Mouse (Mus musculus): ENCODE results near the gene Metap1. TPM values are rescaled to one million over a fixed set of nuclear protein-coding genes. Genes with fewer than 3 reads are reported as not detected.

Metap1 gene
- total RNA-seq (2021) = 50.5 and 54.4 TPM in 2 replicates
- long read RNA-seq, experiment 1, transcript Metap1-201 (11 exons, 2,686 nt) = major isoform, 63 of 88 reads
- long read RNA-seq, experiment 1, partial matches to known transcripts = 3 of 88 reads
- long read RNA-seq, experiment 1, other reads (novel, unspliced or antisense) = 22 of 88 reads
- long read RNA-seq, experiment 2, transcript Metap1-201 (11 exons, 2,686 nt) = major isoform, 43 of 67 reads
- long read RNA-seq, experiment 2, partial matches to known transcripts = 1 of 67 reads
- long read RNA-seq, experiment 2, other reads (novel, unspliced or antisense) = 23 of 67 reads

DNA sequence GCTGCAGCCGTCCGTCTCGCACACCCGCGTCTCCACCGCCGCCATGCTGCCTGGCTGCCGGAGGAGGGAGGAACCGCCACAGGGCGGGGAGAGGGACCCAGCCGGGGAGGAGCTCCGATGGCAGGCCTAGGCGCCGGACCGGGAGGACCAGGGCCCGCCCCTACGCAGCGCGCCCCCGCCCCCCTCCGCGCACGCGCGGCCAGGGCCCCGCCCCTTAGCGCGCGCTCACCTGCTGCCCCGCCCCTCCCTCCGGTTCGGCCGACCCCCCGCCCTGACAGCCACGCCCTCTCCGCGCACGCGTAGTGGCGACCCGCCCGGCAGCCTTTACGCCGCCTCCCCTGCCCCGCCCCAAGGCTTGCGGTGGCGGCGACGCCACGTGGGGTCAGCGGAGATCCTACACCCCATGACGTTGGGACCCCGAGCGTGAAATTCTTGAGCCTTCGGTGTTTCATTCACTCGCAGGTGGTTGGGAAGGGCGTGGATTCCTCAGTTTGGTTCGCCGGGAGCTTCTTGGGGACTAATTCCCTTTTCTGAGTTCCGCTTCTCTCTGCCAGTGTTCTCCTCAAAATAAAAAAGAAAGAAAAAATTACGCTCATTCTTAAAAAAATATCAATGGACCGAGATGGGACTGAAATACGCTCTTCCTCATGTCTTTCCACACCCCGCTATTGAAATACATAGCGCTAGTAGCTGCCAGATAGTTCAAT is at the start of gene Metap1:
Gene Metap1 (minus strand): TSS at position 189 of the 707 bp plus-strand sequence.
- DNase-seq = peak; percentile 100

GRCm38 (mm10) chr3:138536031-138536430 is 46.7 kb upstream of the Metap1 start:
- no peak for DNase-seq

DNA sequence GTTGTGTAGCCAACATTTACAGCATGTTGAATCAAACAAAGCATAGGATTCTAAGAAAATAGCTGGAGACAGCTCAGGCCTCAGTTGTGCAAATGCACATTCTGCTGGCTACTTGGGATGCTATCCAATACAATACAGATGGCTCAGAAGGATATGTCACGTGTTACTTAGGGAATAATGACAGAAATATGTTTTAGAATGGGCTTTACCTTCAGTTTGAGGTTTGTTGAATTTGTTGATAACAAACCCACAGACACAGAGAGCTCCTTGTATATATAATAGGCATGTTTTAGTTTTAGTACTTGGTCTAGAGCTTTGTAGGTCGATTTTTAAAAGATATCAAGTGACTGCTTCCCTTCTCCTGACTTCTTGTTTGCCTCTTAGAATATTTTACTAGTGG is 43.4 kb upstream of the Metap1 start:
- no peak for DNase-seq

DNA sequence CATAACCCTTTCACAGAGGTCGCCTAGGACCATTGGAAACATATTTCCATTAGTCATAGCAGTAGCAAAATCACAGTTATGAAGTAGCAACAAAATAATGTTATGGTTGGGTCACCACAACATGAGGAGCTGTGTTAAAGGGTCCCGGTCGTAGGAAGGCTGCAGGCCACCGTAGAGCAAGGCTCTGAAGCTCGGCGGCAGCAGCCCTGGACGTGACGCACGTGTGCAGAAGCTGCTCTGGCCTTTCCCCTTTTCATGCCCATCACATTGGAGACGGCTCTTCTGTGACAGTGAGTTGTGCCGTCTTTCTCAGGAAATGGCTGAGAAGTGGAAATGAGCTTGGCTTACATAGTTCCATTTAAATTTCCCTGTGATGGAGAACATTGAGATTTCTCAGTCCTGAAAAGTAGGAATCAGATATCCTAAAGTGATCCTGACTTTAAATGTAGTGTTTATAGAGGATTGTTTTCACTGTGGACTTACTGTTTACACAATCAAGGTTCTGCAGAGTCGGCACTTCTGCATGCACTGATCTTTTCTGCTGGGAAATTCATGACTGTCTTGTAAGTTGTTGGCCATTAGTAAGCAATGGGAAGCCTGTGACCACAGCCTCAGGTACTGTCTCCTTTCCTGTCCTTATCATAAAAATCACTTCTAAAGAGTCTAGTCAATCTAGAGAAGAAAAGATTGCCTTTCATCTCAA is 42.3 kb upstream of the Metap1 start:
- peak; percentile 6 for DNase-seq

DNA sequence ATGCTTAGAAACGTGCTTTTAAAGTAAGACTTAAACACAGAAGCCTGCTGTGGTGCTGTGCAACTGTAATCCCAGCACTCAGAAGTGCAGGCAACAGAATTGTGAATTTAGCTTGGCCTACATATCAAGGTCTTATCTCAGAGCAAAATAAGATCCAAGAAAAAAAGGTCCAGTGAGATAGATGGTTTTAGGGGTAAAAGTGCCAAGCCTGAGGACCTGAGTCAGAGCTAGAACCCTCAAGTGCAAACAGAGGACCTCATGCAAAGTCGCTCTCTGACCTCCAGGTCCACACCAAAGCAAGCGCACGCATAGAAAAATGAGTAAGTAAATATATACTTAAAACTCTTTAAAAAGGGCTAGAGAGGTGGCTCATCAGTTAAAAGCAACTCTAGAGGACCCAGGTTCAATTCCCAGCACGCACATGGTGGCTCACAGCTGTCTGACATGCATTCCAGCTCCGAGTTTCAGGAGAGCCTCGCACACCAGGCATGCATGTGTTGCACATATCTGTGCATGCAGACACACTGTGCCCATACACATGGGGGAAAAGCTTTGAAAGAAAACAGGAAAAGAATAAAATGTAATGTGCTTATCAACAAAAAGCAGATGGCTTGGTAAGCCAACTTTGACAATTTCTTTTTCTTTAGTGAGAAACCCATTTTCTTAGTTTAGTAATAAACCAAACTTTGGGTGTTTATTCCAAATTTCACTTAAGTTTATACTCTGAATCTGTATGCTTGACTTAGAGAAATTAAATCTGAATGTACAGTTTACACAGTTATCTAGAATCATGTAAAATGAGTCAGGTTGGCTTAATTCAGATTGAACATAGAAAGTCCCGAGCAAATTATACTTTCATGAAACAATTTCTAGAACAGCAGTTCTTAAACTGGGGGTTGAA is 41.5 kb upstream of the Metap1 start:
- DNase-seq = no peak

DNA sequence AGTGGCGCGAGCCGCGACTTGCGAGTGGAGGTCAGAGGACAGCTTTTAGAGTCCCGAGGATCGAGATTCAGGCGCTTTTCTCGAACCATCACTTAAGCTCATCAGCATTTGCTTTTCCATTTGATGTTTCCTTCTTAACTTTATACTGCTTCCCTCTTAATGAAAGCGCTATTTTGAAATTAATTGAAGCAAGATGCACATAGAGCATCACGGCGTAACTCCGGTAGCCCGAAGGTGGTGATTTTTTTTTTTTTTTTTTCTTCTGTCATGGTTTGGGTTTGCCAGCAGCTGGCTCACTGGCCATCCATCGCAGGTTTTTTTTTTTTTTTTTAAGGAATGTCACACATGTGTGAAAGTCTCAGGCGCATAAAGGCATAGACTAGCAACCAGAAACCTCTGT is 39.0 kb upstream of the Metap1 start:
- no peak for DNase-seq

GRCm38 (mm10) chr3:138527667-138528231 is 38.4 kb upstream of the Metap1 start:
- peak; percentile 87 for DNase-seq

GRCm38 (mm10) chr3:138526916-138527666 is 37.8 kb upstream of the Metap1 start:
- DNase-seq = peak; percentile 98

DNA sequence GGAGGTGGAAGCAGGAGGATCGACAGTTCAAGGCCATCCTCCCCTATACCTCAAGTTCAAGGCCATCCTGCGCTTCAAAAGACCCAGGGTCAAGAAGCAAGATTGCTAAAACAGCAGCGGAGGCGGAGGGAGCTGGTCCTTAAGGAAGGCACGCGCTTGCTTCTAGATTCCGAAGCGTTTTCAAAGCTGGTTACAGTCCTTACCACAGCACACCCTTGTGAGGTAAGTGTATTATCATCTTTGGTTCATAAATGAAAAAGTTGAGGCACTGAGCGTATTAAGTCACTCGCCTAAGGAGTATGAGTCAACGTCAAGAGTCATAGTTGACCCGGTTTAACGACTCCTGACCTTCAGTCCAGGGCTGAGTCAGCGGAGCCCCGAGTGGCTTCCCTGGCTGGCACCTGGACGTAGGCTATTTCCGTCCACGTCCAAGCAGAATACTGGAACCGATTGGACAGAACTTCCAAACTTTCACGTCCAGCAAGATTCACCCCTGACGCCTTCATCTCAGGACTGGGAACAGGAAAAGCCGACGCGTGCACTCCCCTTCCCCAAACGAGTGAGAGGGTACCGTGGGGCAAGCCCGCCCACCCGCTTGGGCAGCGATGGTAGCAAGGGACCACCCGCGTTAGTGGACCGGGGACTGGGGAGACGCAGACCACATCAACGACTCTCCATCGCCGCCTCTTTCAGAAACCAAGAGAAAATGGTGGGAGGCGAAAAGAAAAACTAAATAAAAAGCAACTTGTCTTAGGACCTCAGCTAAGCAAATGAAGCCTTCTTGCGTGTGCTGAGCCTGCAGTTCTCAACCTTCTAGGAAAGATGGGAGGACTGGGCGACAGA is 37.0 kb upstream of the Metap1 start, which contains the start of gene Eif4e:
Gene Eif4e (plus strand): TSS at position 107 of the 843 bp plus-strand sequence.
- DNase-seq = peak; percentile 88

DNA sequence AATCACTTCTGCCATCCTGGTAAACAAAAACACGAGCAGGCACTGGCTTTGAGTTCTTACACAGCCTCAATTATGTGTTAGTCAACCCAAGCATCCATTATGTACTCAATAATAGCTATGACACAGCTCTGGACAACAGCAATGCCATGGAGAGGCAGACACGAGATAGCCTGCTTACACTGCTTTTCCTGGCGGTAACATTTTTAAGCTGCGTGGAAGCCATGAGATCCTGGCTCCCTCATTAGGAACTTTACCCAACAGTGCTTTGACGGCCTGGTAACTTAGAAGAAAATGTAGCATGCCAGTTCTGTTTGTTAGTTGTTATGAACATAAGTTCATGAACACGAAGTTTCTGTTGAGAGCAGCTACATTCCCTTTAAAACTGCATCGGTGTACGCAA is 36.2 kb upstream of the Metap1 start:
- peak; percentile 11 for DNase-seq

DNA sequence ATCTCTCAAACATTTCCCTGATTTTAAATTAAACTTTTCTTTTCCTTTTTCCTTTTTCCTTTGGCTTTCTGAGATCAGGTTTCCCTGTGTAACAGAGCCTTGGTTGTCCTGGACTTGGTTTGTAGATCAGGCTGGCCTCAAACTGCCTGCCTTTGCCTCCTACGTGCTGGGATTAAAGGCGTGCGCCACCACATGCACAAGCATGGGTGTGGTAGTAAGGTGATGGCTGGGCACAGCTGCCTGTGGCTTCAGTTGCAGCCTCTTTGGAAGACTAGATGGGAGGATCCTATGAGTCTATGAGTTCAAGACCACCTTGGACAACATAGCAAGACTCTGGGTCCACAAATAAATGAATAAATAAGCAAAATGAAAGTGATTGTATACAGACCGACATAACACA is 34.6 kb upstream of the Metap1 start:
- DNase-seq = no peak

GRCm38 (mm10) chr3:138519218-138519617 is 29.9 kb upstream of the Metap1 start:
- no peak for DNase-seq

DNA sequence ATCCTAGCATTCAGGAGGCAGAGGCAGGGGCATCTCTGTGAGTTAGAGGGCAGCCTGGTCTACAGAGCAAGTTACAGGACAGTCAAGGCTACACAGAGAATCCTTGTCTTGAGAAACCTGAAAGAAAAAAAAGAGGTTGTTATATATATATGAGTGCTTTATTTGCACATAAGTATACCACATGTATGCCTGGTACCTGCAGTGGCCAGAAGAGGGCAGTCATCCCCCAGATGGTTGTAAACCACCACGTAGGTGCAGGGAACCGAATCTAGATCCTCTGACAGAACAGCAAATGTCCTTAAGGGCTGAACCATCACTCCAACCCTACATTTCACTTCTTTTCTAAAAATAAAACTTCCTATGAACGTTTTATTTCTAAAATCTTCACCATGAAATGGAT is 28.6 kb upstream of the Metap1 start:
- peak; percentile 22 for DNase-seq

DNA sequence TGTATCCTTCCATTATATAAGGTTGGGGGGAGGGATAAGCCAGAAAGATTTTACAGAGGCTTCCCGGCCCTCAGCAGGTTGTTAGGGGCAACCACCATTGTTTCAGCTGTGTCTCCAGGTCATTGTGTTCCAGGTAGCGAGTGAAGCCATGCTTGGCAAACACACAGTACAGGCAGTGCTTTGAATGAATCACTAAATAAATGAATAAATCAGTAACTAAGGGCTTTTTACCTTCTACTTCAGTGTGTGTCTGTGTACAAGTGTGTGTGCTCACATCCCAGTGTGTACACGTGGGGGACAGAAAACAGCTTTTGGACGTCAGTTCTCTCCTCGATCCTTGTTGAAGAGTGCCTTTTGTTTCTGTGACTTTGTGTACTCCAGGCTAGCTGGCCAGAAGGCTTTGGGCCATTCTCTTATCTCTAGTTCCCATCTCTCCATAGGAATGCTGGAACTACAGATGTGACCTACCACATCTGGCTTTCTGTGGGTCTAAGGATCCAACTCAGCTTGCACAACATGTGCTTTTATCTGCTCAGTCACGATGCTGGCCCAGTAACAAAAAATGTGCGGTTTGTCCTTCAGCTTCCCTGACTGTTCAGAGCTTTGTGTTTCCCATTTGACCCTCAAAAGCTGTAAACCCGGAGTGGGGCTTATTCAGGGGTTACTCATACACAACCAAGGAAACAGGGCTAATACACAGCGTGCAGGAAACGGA is 26.5 kb upstream of the Metap1 start:
- peak; percentile 74 for DNase-seq

GRCm38 (mm10) chr3:138514749-138515148 is 25.4 kb upstream of the Metap1 start:
- peak; percentile 19 for DNase-seq

DNA sequence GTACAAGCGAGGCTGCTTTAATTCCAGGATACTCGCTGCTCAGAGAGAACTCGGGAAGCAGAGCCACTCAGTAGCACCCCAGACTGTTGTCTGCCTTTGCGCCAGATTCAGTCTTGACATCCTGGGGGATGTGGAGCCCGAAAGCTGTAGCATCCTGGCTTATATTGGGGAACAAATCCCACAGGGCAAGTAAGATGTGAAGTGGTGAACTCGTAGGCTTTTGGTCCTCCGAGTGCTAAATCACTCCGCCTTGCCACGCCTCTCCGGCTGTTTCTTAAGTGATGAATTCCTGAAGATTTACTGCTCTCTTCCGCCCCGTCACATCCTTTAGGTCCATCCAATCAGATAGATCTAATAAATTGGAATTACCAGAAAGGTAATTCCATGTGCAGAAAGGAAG is 23.9 kb upstream of the Metap1 start:
- DNase-seq = no peak

GRCm38 (mm10) chr3:138510471-138510870 is 21.2 kb upstream of the Metap1 start:
- no peak for DNase-seq

DNA sequence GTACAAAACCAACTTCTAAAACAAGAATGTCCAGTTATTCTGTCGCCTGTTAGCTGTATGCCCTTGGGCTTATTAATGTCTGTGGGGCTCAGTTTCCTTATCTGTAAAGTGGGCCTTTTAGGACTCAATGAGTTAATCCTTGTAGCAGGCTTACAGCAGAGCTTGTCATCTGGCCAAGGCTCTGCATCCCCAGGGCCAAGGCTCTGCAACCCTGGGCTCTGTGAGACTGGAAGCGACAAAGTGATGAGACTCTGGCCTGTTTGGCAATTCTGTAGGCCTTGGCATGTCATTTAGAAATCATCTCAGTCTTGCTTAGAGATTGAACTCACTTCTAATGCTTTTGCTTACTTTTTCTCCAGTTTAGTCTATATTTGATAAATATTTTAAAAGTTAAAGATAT is 20.3 kb upstream of the Metap1 start:
- DNase-seq = peak; percentile 59

- DNase-seq = peak; percentile 60
Measured at GRCm38 (mm10) chr3:138506749-138507148, 17.4 kb upstream of the Metap1 start.

Data from adrenal gland, postnatal 14 days (tissue).